Mouse (Mus musculus) intestine, embryonic 14.5 days (tissue): ENCODE data around the gene Hes7. TPM values are rescaled to one million over a fixed set of nuclear protein-coding genes. Genes with fewer than 3 reads are reported as not detected.

Experiments
- ATAC-seq: fragments of 200-750 bp; cut with Nextera tagmentation; replicated peaks from 2 replicates; pipeline ENCODE4 v1.8.0; 2017; ENCODE audit warnings: low read depth, moderate number of reproducible peaks, moderate TSS enrichment, moderate library complexity; ENCODE audit not compliant: low FRiP score, low TSS enrichment
- DNase-seq: peaks from one replicate; pipeline ENCODE4 v3.0.0-alpha.2; 2018; ENCODE audit warnings: low spot score
- H3K27ac ChIP-seq: fragments of 300-500 bp; sonication (generic); 2 replicates; pipeline ENCODE4 v1.5.1; 2014; ENCODE audit warnings: low read depth, mild to moderate bottlenecking, control low read depth
- H3K27me3 ChIP-seq: fragments of 300-500 bp; sonication (generic); replicated peaks from 2 replicates; pipeline ENCODE4 v1.6.1; 2014; ENCODE audit warnings: low read length, control low read depth; ENCODE audit not compliant: control insufficient read depth, insufficient read depth
- H3K36me3 ChIP-seq: fragments of 300-500 bp; sonication (generic); 2 replicates; pipeline ENCODE4 v1.6.1; 2014; ENCODE audit warnings: low read length, control low read depth; ENCODE audit not compliant: control insufficient read depth, insufficient read depth
- H3K4me1 ChIP-seq: fragments of 300-500 bp; sonication (generic); replicated peaks from 2 replicates; pipeline ENCODE4 v1.6.1; 2014; ENCODE audit warnings: low read length, control low read depth, mixed read lengths; ENCODE audit not compliant: control insufficient read depth, insufficient read depth
- H3K4me2 ChIP-seq: fragments of 300-500 bp; sonication (generic); 2 replicates; pipeline ENCODE4 v1.6.1; 2014; ENCODE audit warnings: low read length
- H3K4me3 ChIP-seq: fragments of 300-500 bp; sonication (generic); 2 replicates; pipeline ENCODE4 v1.5.1; 2014; ENCODE audit warnings: low read depth, low read length, control low read depth, mixed read lengths
- H3K9ac ChIP-seq: fragments of 300-500 bp; sonication (generic); 2 replicates; pipeline ENCODE4 v1.6.1; 2014; ENCODE audit warnings: mild to moderate bottlenecking, low read length
- H3K9me3 ChIP-seq: fragments of 300-500 bp; sonication (generic); 2 replicates; pipeline ENCODE4 v1.6.1; 2016; ENCODE audit warnings: low read length, control low read depth; ENCODE audit not compliant: control insufficient read depth
- WGBS: fragments of 180-500 bp; shearing (Covaris S2); extraction: QIAGEN DNeasy Blood & Tissue Kit; methylation state at CpG from one replicate; pipeline ENCODE4 v1.1.7; 2014; 5-methylcytosine and 5-hydroxymethylcytosine counted together
- polyA plus RNA-seq: library from polyadenylated mRNA; unstranded; fragments of >200 nt; fragmentation: Nextera tagmentation; extraction: Ambion mirVana; gene quantifications from 2 replicates; pipeline ENCODE4 v1.2.1, GENCODE M21; 2014

Gene Hes7
- polyA plus RNA-seq, 1 experiment from 2014 or later: 0.28 TPM

- 0 out of 2 replicates have a peak, but pooled peaks cover 3% of the 10 kb centered on the region for H3K27me3 ChIP-seq
- H3K4me1 ChIP-seq: peaks cover 6% of the 10 kb centered on the region; the same call in 1 of the 2 replicates
- DNase-seq: no peak
- H3K9ac ChIP-seq: no peak overlapping the region
- H3K4me3 ChIP-seq: no peak overlapping the region
- no peak for ATAC-seq
- no peaks in the 10 kb centered on the region for H3K9me3 ChIP-seq
- 93% methylated on average over 9 of the region's 9 CpGs for WGBS
- H3K36me3 ChIP-seq: peaks cover 58% of the 10 kb centered on the region
- no peak overlapping the region for H3K27ac ChIP-seq
- H3K4me2 ChIP-seq: no peak overlapping the region
Observed at GRCm38 (mm10) chr11:69108223-69108622, 12.0 kb upstream of the Hes7 start.

- no peak overlapping the region for H3K4me2 ChIP-seq
- peaks cover 6% of the 10 kb centered on the region; the same call in 1 of the 2 replicates for H3K4me1 ChIP-seq
- WGBS: 83% methylated on average over 13 of the region's 13 CpGs
- H3K9me3 ChIP-seq: no peaks in the 10 kb centered on the region
- no peak overlapping the region for H3K4me3 ChIP-seq
- no peak for DNase-seq
- H3K9ac ChIP-seq: no peak overlapping the region
- H3K36me3 ChIP-seq: peaks cover 48% of the 10 kb centered on the region
- H3K27me3 ChIP-seq: 0 out of 2 replicates have a peak, but pooled peaks cover 6% of the 10 kb centered on the region
- no peak overlapping the region for H3K27ac ChIP-seq
- no peak for ATAC-seq
Observed at GRCm38 (mm10) chr11:69109032-69109900, 10.9 kb upstream of the Hes7 start.

GRCm38 (mm10) chr11:69110319-69111046 is 9.7 kb upstream of the Hes7 start:
- peak overlapping the region; percentile 62 for H3K4me3 ChIP-seq
- WGBS: under 1% methylated on average over 29 of the region's 30 CpGs

DNA sequence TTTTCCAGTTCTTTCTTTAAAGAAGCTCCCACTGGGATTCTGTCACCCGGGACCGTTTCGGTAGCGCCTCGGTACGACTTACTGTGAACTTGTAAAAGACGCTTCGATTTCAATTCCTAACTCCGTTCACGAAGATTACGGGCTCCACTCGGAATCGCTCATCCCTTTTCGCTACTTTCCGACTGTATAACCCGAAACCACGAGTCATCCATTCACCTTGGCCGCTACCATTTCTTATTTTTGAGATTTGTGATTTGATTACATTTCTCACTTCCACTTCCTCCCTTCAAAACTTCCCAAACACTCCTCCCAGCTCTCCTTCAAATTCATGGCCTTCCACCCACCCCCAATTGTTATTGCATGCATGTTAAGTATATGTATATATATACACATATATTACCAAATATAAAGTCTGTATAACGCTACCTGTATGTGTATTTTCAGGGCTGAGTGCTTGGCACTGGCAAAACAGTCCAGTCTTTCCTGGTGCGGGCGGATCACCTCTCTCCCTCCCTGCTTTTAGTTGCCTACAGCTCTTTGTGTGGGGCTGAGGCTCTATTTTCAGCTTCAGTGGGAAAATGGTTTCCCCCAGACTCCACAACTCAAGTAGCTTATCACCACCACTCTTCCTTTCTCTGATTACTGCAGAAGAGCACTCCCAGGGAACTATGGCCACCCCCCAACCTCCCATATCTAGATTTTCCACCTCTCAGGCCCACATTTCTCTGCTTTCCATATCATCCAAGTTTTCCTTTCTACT is 9.0 kb upstream of the Hes7 start:
- WGBS: 5% methylated on average over 21 of the region's 21 CpGs
- no peak overlapping the region for H3K27ac ChIP-seq
- DNase-seq: peak; percentile 59

More at GRCm38 (mm10) chr11:69110319-69111046, 9.7 kb upstream of the Hes7 start:
- DNase-seq: peak; percentile 100
- no peaks in the 10 kb centered on the region for H3K9me3 ChIP-seq
- H3K4me2 ChIP-seq: peak overlapping the region; percentile 61
- peak overlapping the region; percentile 53 for H3K9ac ChIP-seq
- no peak overlapping the region for H3K27ac ChIP-seq
- peaks cover 36% of the 10 kb centered on the region for H3K36me3 ChIP-seq
- 0 out of 2 replicates have a peak, but pooled peaks cover 6% of the 10 kb centered on the region for H3K27me3 ChIP-seq
- peak; percentile 62; the same call in 1 of the 2 replicates for ATAC-seq
- H3K4me1 ChIP-seq: peaks cover 6% of the 10 kb centered on the region; the same call in 1 of the 2 replicates

DNA sequence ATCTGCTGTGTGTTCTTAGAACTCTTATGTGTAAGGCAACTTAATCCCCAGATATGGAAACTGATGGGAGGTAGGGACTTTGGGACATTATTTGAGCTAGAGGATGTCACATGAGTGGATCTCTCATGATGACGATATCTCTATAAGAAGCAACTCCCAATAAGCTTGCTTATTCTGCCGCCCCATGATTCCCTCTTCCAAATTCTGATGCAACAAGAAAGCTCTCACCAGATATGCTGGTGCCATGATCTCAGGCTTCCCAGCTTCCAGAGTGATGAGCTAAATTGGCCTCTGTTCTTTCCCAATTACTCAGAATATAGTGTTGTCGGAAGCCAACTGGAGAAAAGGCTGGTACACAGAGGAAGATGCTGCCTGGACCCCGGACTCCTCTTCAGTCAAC is 8.3 kb upstream of the Hes7 start:
- Histone ChIP-seq H3K4me1 (peaks cover 6% of the 10 kb centered on the region; the same call in 1 of the 2 replicates), H3K9ac (no peak overlapping the region), H3K36me3 (peaks cover 25% of the 10 kb centered on the region), H3K4me2 (peak overlapping the region; percentile 61), H3K4me3 (no peak overlapping the region), H3K27ac (no peak overlapping the region), H3K27me3 (0 out of 2 replicates have a peak, but pooled peaks cover 6% of the 10 kb centered on the region), H3K9me3 (no peaks in the 10 kb centered on the region)
- DNase-seq: no peak
- no peak for ATAC-seq
- WGBS: 60% methylated on average over 4 of the region's 4 CpGs

More for the DNA sequence above, 9.0 kb upstream of the Hes7 start:
- Histone ChIP-seq H3K27me3 (0 out of 2 replicates have a peak, but pooled peaks cover 6% of the 10 kb centered on the region), H3K9me3 (no peaks in the 10 kb centered on the region), H3K4me2 (peak overlapping the region; percentile 61), H3K9ac (peak overlapping the region; percentile 53), H3K4me3 (peak overlapping the region; percentile 62), H3K4me1 (peaks cover 6% of the 10 kb centered on the region; the same call in 1 of the 2 replicates), H3K36me3 (peaks cover 29% of the 10 kb centered on the region)
- ATAC-seq: no peak

GRCm38 (mm10) chr11:69114018-69114417 is 6.2 kb upstream of the Hes7 start:
- ATAC-seq (no peak), DNase-seq (no peak)
- WGBS: 68% methylated on average over 3 of the region's 3 CpGs
- Histone ChIP-seq H3K4me2 (no peak overlapping the region), H3K27me3 (0 out of 2 replicates have a peak, but pooled peaks cover 6% of the 10 kb centered on the region), H3K9ac (no peak overlapping the region), H3K9me3 (no peaks in the 10 kb centered on the region), H3K36me3 (peaks cover 3% of the 10 kb centered on the region; the same call in 1 of the 2 replicates), H3K4me1 (peaks cover 11% of the 10 kb centered on the region), H3K27ac (no peak overlapping the region), H3K4me3 (no peak overlapping the region)

GRCm38 (mm10) chr11:69114621-69115020 is 5.6 kb upstream of the Hes7 start:
- Histone ChIP-seq H3K36me3 (no peaks in the 10 kb centered on the region), H3K4me1 (peaks cover 17% of the 10 kb centered on the region), H3K4me2 (no peak overlapping the region), H3K9ac (no peak overlapping the region), H3K9me3 (no peaks in the 10 kb centered on the region), H3K4me3 (no peak overlapping the region), H3K27ac (no peak overlapping the region), H3K27me3 (0 out of 2 replicates have a peak, but pooled peaks cover 6% of the 10 kb centered on the region)
- DNase-seq: no peak
- ATAC-seq: no peak
- WGBS: 89% methylated on average over 3 of the region's 3 CpGs

DNA sequence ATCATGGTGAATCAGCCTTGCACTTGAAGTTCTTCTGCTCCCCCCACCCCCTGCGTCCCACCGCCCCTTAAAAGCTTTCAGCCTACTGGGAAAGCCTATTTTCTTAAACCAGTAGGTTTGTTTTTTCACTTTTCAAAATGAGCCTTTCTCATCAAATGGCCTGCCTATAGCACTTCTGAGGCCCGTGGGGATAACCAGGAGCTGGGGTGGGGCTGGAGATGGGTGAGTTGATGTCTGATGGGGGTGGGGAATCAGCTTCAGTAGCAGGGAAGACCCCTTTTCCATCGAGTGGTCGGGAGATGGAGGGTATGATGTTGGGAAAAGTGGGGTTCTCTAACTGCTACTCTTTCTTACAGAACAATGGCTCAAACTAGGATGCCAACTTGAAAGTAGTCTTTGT is 3.4 kb upstream of the Hes7 start:
- ATAC-seq: no peak

More for the DNA sequence above, 3.4 kb upstream of the Hes7 start:
- Histone ChIP-seq H3K9ac (no peak overlapping the region), H3K4me2 (peak overlapping the region; percentile 94), H3K4me3 (0 out of 2 replicates have a peak overlapping the region, but pooled peaks have one; percentile 82), H3K27me3 (0 out of 2 replicates have a peak, but pooled peaks cover 8% of the 10 kb centered on the region), H3K36me3 (no peaks in the 10 kb centered on the region), H3K4me1 (peaks cover 29% of the 10 kb centered on the region), H3K9me3 (no peaks in the 10 kb centered on the region), H3K27ac (no peak overlapping the region)
- no peak for DNase-seq
- 48% methylated on average over 5 of the region's 5 CpGs for WGBS
